Mouse (Mus musculus) B cell, adult 2 months (primary cell): ENCODE data around the gene Gm49416.
A peak's percentile ranks its signal among the peaks of the same experiment; 100 is the strongest.
"Not testable (repeated sequence)": the region's sequence is repeated elsewhere in the genome, so short reads cannot be mapped to it uniquely, and the experiment has no call there.

ENCODE experiments used
- DNase-seq, 2 experiments: peaks; one replicate each; pipeline ENCODE4 v3.0.0; 2022

Gene Gm49416

GRCm38 (mm10) chr19:8888511-8889385 lies at the start of gene Gm49416, which contains the start of gene 1810009A15Rik:
Gene Gm49416, plus strand, starts transcription at chr19:8888926.
Gene 1810009A15Rik, plus strand, starts transcription at chr19:8888853.
- peak; percentile 94 to 95 for DNase-seq

GRCm38 (mm10) chr19:8839103-8839907 lies 49.4 kb upstream of the Gm49416 start, which contains the start of gene Gng3:
Gene Gng3, minus strand, starts transcription at chr19:8839194.
- DNase-seq, result no peak

- DNase-seq, result peak; percentile 60 to 65
Observed at GRCm38 (mm10) chr19:8839908-8840791, 48.6 kb upstream of the Gm49416 start.

- no peak for DNase-seq
Observed at GRCm38 (mm10) chr19:8841012-8841411, 47.7 kb upstream of the Gm49416 start.

- DNase-seq, result no peak
Observed at GRCm38 (mm10) chr19:8842961-8843360, 45.8 kb upstream of the Gm49416 start.

GRCm38 (mm10) chr19:8844371-8845129 lies 44.2 kb upstream of the Gm49416 start:
- DNase-seq, result peak; percentile 90 to 91

GRCm38 (mm10) chr19:8848356-8848755 lies 40.4 kb upstream of the Gm49416 start:
- no peak for DNase-seq

- no peak for DNase-seq
Observed at GRCm38 (mm10) chr19:8850402-8850901, 38.3 kb upstream of the Gm49416 start, which contains the start of gene Lrrn4cl. Gene Lrrn4cl, plus strand, starts transcription at chr19:8850768.

GRCm38 (mm10) chr19:8851639-8852038 lies 37.1 kb upstream of the Gm49416 start:
- DNase-seq, result no peak

GRCm38 (mm10) chr19:8852236-8852928 lies 36.3 kb upstream of the Gm49416 start:
- no peak for DNase-seq

- no peak for DNase-seq
Observed at GRCm38 (mm10) chr19:8853117-8853516, 35.6 kb upstream of the Gm49416 start.

GRCm38 (mm10) chr19:8857689-8858088 lies 31.0 kb upstream of the Gm49416 start:
- peak; percentile 41 to 46 for DNase-seq

- peak; percentile 59 to 61 for DNase-seq
Observed at GRCm38 (mm10) chr19:8859018-8859417, 29.7 kb upstream of the Gm49416 start.

GRCm38 (mm10) chr19:8864265-8864664 lies 24.5 kb upstream of the Gm49416 start:
- no peak for DNase-seq

GRCm38 (mm10) chr19:8870381-8870780 lies 18.3 kb upstream of the Gm49416 start:
- DNase-seq, result not testable (repeated sequence)

- DNase-seq, result no peak
Observed at GRCm38 (mm10) chr19:8870838-8871237, 17.9 kb upstream of the Gm49416 start.

- peak; percentile 93 to 94 for DNase-seq
Observed at GRCm38 (mm10) chr19:8871267-8872186, 17.2 kb upstream of the Gm49416 start, which contains the start of gene Ubxn1. Gene Ubxn1, plus strand, starts transcription at chr19:8871496.

GRCm38 (mm10) chr19:8872266-8872840 lies 16.4 kb upstream of the Gm49416 start:
- DNase-seq, result no peak

GRCm38 (mm10) chr19:8875031-8875430 lies 13.7 kb upstream of the Gm49416 start:
- DNase-seq, result no peak
